Mouse (Mus musculus): ENCODE results near the gene Hist1h4h.
"Not testable (repeated sequence)": the region's sequence is repeated elsewhere in the genome, so short reads cannot be mapped to it uniquely, and the experiment has no call there.

Hist1h4h gene

GRCm38 (mm10) chr13:23535137-23536075 is 4.6 kb downstream of the Hist1h4h start, which contains the start of gene Hist1h3g:
Hist1h3g (plus strand) TSS chr13:23535422.
- DNase-seq: peak; percentile 93

- no peak for DNase-seq
These were observed 5.4 kb downstream of the Hist1h4h start for GRCm38 (mm10) chr13:23536076-23536822.

GRCm38 (mm10) chr13:23537006-23537710 is 6.3 kb downstream of the Hist1h4h start:
- no peak for DNase-seq

- no peak for DNase-seq
These were observed 7.4 kb downstream of the Hist1h4h start for GRCm38 (mm10) chr13:23538249-23538648.

- DNase-seq: not testable (repeated sequence)
These were observed 9.0 kb downstream of the Hist1h4h start for GRCm38 (mm10) chr13:23539821-23540220.

- no peak for DNase-seq
These were observed 10.6 kb downstream of the Hist1h4h start for GRCm38 (mm10) chr13:23541497-23541896.

- not testable (repeated sequence) for DNase-seq
These were observed 11.6 kb downstream of the Hist1h4h start for GRCm38 (mm10) chr13:23542225-23542980.

GRCm38 (mm10) chr13:23542999-23543607 is 12.3 kb downstream of the Hist1h4h start, which contains the start of gene Hist1h2bh:
Hist1h2bh (minus strand) TSS chr13:23543392.
- peak; percentile 89 for DNase-seq

- peak; percentile 83 for DNase-seq
These were observed 13.3 kb downstream of the Hist1h4h start, which contains the start of gene Hist1h3f for GRCm38 (mm10) chr13:23543965-23544786. Hist1h3f (plus strand) TSS chr13:23544052.

- not testable (repeated sequence) for DNase-seq
These were observed 13.9 kb downstream of the Hist1h4h start for GRCm38 (mm10) chr13:23544787-23545120.

- DNase-seq: no peak
These were observed 15.8 kb downstream of the Hist1h4h start for GRCm38 (mm10) chr13:23546694-23547093.

GRCm38 (mm10) chr13:23550761-23551145 is 19.9 kb downstream of the Hist1h4h start:
- DNase-seq: no peak

- peak; percentile 93 for DNase-seq
These were observed 20.4 kb downstream of the Hist1h4h start, which contains the start of gene Hist1h4f for GRCm38 (mm10) chr13:23551146-23551834. Hist1h4f (minus strand) TSS chr13:23551648.

- DNase-seq: no peak
These were observed 21.4 kb downstream of the Hist1h4h start for GRCm38 (mm10) chr13:23551931-23552914.

- DNase-seq: no peak
These were observed 22.1 kb downstream of the Hist1h4h start, which contains the start of gene Hist1h1d for GRCm38 (mm10) chr13:23552962-23553361. Hist1h1d (plus strand) TSS chr13:23553262.

GRCm38 (mm10) chr13:23554393-23554792 is 23.5 kb downstream of the Hist1h4h start:
- DNase-seq: no peak

GRCm38 (mm10) chr13:23554925-23555838 is 24.3 kb downstream of the Hist1h4h start:
- peak; percentile 86 for DNase-seq
